Mouse (Mus musculus): ENCODE measurements around the gene Pkp3. TPM values are rescaled to one million over a fixed set of nuclear protein-coding genes. Genes with fewer than 3 reads are reported as not detected.
A peak's percentile ranks its signal among the peaks of the same experiment; 100 is the strongest.
"Not testable (repeated sequence)": the region's sequence is repeated elsewhere in the genome, so short reads cannot be mapped to it uniquely, and the experiment has no call there.

Pkp3 gene
- 9.4 and 9.6 TPM in 2 replicates for polyA plus RNA-seq (2016; fragmentation: Nextera tagmentation; extraction: Ambion mirVana)

GRCm38 (mm10) chr7:141077841-141078240, at the start of gene Pkp3:
Gene Pkp3 (plus strand): TSS chr7:141078218.
- Histone ChIP-seq H3K4me1 (peaks cover 22% of the 10 kb centered on the region), H3K9me3 (no peaks in the 10 kb centered on the region), H3K27ac (replicated peaks) (peak within 1 kb of the TSS; percentile 30; the same call in 1 of the 2 replicates), H3K4me3 (no peak within 1 kb of the TSS), H3K36me3 (replicated peaks) (peaks cover 5% of the 10 kb centered on the region; the same call in 1 of the 2 replicates), H3K27me3 (replicated peaks; ENCODE audit: low read depth, poor library complexity, severe bottlenecking) (peaks cover 39% of the 10 kb centered on the region)
- DNase-seq (ENCODE audit: low spot score) = no peak
- 89% methylated on average over 15 of the region's 15 CpGs for WGBS

- no peaks in the 10 kb centered on the region for H3K27me3 ChIP-seq (replicated peaks; ENCODE audit: low read depth, poor library complexity, severe bottlenecking)
- DNase-seq (ENCODE audit: low spot score) = no peak
- H3K9me3 ChIP-seq = no peaks in the 10 kb centered on the region
- peaks cover 22% of the 10 kb centered on the region for H3K4me1 ChIP-seq
- H3K27ac ChIP-seq (replicated peaks) = no peak within 1 kb of the TSS
- no peak within 1 kb of the TSS for H3K4me3 ChIP-seq
- 92% methylated on average over 2 of the region's 2 CpGs for WGBS
- no peaks in the 10 kb centered on the region for H3K36me3 ChIP-seq (replicated peaks)
Measured at GRCm38 (mm10) chr7:141028831-141029230, 49.2 kb upstream of the Pkp3 start, which contains the start of gene Gm17387. Gene Gm17387 (plus strand): TSS chr7:141029131.

- H3K4me3 ChIP-seq = no peak overlapping the region
- H3K9me3 ChIP-seq = no peaks in the 10 kb centered on the region
- WGBS = 39% methylated on average over 3 of the region's 3 CpGs
- no peaks in the 10 kb centered on the region for H3K36me3 ChIP-seq (replicated peaks)
- H3K4me1 ChIP-seq = peaks cover 16% of the 10 kb centered on the region
- no peak for DNase-seq (ENCODE audit: low spot score)
- H3K27ac ChIP-seq (replicated peaks) = no peak overlapping the region
- no peaks in the 10 kb centered on the region for H3K27me3 ChIP-seq (replicated peaks; ENCODE audit: low read depth, poor library complexity, severe bottlenecking)
Measured at GRCm38 (mm10) chr7:141030390-141030789, 47.6 kb upstream of the Pkp3 start.

DNA sequence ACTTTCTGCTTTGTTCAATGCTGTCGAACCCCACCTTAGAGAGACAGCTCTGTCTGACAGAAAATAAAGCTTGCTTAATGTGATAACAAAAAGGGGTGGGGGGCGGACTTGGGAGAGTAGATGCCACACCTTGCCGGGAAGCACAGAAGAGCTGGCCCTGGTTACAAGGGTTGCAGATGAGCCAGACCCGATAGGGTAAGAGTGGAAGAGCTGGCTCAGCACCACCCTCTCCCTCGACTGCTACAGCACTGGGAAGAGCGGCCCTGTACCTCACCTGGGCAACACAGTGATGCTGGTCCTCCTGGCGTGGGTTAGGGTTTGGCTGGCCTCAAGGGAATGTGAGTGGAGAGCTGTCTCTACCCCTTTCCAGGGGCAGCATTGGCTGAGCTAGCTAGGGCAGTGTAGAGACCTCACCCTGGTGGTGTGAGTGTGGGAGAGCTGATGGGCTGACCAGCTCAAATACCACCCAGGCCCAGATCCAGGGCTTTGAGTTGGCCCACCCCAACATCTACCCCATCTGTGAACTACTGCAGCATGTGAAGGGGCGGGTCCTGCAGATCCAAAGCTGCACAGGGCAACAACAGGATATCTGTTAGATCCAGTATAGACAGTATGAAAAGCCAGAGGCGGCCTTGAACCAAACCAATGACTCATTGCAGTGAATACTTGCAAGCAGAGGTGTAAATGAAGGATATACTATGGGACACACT, 45.4 kb upstream of the Pkp3 start:
- Histone ChIP-seq H3K27me3 (replicated peaks; ENCODE audit: low read depth, poor library complexity, severe bottlenecking) (no peaks in the 10 kb centered on the region), H3K27ac (replicated peaks) (no peak overlapping the region), H3K36me3 (replicated peaks) (no peaks in the 10 kb centered on the region), H3K4me1 (peaks cover 3% of the 10 kb centered on the region; the same call in 1 of the 2 replicates), H3K9me3 (no peaks in the 10 kb centered on the region), H3K4me3 (no peak overlapping the region)
- no peak for DNase-seq (ENCODE audit: low spot score)
- WGBS = 81% methylated on average over 9 of the region's 9 CpGs

- 78% methylated on average over 1 of the region's 2 CpGs for WGBS
- not testable (repeated sequence) for H3K4me3 ChIP-seq; H3K36me3 ChIP-seq (replicated peaks); DNase-seq (ENCODE audit: low spot score); H3K27ac ChIP-seq (replicated peaks); H3K4me1 ChIP-seq; H3K9me3 ChIP-seq; H3K27me3 ChIP-seq (replicated peaks; ENCODE audit: low read depth, poor library complexity, severe bottlenecking)
Measured at GRCm38 (mm10) chr7:141036624-141037023, 41.4 kb upstream of the Pkp3 start.

DNA sequence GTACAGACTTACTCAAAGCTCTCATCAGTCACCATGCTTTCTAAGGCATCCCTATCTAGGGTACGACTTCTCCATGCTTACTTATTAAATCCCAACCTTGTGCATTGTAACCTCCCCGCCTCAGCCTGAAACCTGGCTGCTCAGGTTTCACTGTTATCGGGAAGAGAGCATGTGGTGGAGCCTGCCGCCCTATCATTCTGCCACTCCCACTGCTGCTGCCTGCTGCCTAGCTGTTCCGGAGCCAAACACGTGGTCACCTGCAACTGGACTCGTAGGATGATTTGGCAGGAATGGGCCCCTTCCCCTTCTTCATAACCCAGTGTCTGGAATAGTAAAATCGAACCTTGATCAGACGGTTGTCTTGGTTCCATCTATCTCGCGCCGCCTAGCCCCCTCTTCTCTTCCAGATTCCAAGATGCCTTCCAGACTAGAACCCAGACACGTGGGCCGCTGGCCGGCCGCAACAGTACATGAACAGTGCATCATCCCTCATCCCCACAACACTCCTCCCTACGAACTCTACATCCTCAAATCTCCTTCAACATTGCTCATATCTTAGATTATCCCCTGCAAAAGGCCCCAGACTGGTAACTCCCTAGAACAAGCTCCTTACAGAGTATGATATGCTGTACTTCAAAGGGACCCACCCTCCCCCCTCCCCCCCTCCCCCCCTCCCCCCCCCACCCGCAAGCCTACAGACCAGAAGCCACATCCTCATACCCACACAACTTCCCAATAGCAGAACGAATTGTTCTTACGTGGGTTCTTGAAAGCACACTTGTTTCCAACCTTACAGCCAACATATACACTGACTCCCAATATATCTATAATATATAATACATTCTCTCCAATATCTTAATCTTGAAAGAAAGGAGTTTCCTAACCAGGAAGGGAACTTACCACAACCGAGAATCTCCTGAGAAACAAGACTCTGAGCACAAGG, 39.7 kb upstream of the Pkp3 start:
- Histone ChIP-seq H3K27me3 (replicated peaks; ENCODE audit: low read depth, poor library complexity, severe bottlenecking) (no peaks in the 10 kb centered on the region), H3K36me3 (replicated peaks) (no peaks in the 10 kb centered on the region), H3K4me1 (peaks cover 14% of the 10 kb centered on the region), H3K9me3 (no peaks in the 10 kb centered on the region), H3K4me3 (no peak overlapping the region), H3K27ac (replicated peaks) (no peak overlapping the region)
- DNase-seq (ENCODE audit: low spot score) = no peak
- WGBS = 79% methylated on average over 20 of the region's 21 CpGs

DNA sequence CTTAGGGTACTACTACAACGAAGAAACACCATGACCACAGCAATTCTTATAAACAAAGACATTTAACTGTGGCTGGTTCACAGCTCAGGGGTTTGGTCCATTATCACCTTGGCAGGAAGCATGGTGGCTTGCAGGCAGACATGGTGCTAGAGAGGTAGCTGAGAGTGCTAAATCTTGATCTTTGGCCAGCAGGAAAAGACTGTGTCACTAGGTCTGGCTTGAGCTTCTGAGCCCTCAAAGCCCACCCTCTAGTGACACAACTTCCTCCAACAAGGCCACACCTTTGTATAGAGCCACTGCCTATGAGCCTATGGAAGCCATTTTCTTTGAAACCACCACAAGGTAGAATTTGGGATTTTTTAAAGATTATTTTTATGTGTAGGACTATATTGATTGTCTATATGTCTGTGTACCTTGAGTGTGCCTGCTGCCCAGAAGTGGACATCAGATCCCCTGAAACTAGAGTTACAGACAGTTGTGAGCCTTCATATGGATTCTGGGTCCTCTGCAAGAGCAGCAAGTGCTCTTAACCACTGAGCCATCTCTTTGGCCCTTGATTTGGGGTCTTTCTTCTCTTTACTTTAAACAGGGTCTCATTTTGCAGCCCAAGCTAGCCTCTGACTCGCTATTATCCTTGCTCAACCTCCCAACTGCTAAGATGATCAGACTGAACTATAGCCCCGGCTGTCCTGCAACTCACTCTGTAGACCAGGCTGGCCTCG, 38.5 kb upstream of the Pkp3 start:
- DNase-seq (ENCODE audit: low spot score) = no peak
- Histone ChIP-seq H3K4me1 (peaks cover 11% of the 10 kb centered on the region), H3K27me3 (replicated peaks; ENCODE audit: low read depth, poor library complexity, severe bottlenecking) (no peaks in the 10 kb centered on the region), H3K27ac (replicated peaks) (no peak overlapping the region), H3K4me3 (no peak overlapping the region), H3K36me3 (replicated peaks) (no peaks in the 10 kb centered on the region), H3K9me3 (no peaks in the 10 kb centered on the region)
- WGBS = 89% methylated on average over 4 of the region's 4 CpGs

- no peaks in the 10 kb centered on the region for H3K36me3 ChIP-seq (replicated peaks)
- WGBS = 47% methylated on average over 6 of the region's 9 CpGs
- H3K27me3 ChIP-seq (replicated peaks; ENCODE audit: low read depth, poor library complexity, severe bottlenecking) = no peaks in the 10 kb centered on the region
- peaks cover 11% of the 10 kb centered on the region for H3K4me1 ChIP-seq
- H3K4me3 ChIP-seq = peak overlapping the region; percentile 25; the same call in 1 of the 2 replicates
- H3K27ac ChIP-seq (replicated peaks) = no peak overlapping the region
- no peaks in the 10 kb centered on the region for H3K9me3 ChIP-seq
- DNase-seq (ENCODE audit: low spot score) = no peak
Measured at GRCm38 (mm10) chr7:141040867-141041606, 37.0 kb upstream of the Pkp3 start.

GRCm38 (mm10) chr7:141041661-141042060, 36.4 kb upstream of the Pkp3 start:
- peak; percentile 42 for DNase-seq (ENCODE audit: low spot score)
- H3K36me3 ChIP-seq (replicated peaks) = no peaks in the 10 kb centered on the region
- peak overlapping the region; percentile 65 for H3K27ac ChIP-seq (replicated peaks)
- no peaks in the 10 kb centered on the region for H3K9me3 ChIP-seq
- WGBS = 37% methylated on average over 5 of the region's 5 CpGs
- H3K4me1 ChIP-seq = peaks cover 11% of the 10 kb centered on the region
- H3K27me3 ChIP-seq (replicated peaks; ENCODE audit: low read depth, poor library complexity, severe bottlenecking) = no peaks in the 10 kb centered on the region
- no peak overlapping the region for H3K4me3 ChIP-seq

DNA sequence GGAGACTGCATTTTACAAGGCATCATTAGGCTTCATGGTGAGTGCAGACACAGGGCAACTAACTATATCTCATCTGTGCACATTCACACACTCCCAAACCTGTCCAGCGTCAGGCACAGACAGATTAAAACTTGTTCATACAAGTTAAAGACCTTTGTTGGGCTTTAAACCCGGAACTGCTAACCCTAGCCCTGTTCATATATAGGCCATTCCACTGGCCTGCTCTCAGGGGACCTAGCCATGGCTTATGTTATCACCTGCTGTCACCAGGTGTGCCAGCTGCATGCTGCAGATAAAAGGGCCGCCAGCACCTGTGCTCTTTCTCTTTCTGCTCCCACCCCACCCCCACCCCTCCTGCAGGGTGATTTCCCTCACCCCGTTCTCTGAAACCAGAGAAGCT, 35.5 kb upstream of the Pkp3 start:
- Histone ChIP-seq H3K27ac (replicated peaks) (peak overlapping the region; percentile 44; the same call in 1 of the 2 replicates), H3K27me3 (replicated peaks; ENCODE audit: low read depth, poor library complexity, severe bottlenecking) (no peaks in the 10 kb centered on the region), H3K4me3 (no peak overlapping the region), H3K4me1 (peaks cover 19% of the 10 kb centered on the region), H3K36me3 (replicated peaks) (no peaks in the 10 kb centered on the region), H3K9me3 (no peaks in the 10 kb centered on the region)
- WGBS = 43% methylated on average over 4 of the region's 4 CpGs
- DNase-seq (ENCODE audit: low spot score) = peak; percentile 28

DNA sequence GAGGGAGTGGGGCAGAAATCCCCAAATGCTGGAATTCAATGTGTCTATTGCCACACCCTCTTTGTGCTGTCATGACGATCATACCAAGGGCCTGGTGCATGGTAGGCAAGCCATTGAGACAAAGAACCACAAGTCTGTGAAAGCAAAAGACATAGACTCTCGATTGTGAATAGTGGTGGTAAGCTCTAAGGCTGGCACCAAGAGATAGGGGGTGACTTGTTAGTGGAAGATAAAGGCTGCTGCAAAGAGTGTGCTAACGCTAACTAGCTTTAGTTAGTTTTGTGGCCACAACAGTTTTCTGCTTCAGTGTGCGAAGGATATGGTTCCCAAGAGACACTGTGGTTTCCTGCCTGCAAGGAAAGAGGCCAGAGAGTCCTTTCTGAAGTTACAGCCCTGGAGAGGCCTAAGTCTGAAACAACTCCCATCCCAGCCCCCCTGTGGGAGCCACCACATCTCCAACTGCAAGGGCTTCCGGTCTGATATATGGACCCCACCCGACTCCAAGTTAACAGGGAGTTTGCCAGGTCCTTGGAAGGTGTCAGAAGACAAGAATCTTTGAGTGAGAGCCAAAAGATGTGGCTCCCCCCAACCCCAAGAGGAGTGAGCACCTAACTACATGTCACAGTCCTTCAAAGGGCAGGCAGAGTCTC, 31.0 kb upstream of the Pkp3 start:
- H3K9me3 ChIP-seq = no peaks in the 10 kb centered on the region
- no peaks in the 10 kb centered on the region for H3K36me3 ChIP-seq (replicated peaks)
- H3K4me1 ChIP-seq = peaks cover 27% of the 10 kb centered on the region
- WGBS = 78% methylated on average over 6 of the region's 6 CpGs
- no peak for DNase-seq (ENCODE audit: low spot score)
- H3K4me3 ChIP-seq = peak overlapping the region; percentile 58; the same call in 1 of the 2 replicates
- 0 out of 2 replicates have a peak overlapping the region, but pooled peaks have one; percentile 24 for H3K27ac ChIP-seq (replicated peaks)
- no peaks in the 10 kb centered on the region for H3K27me3 ChIP-seq (replicated peaks; ENCODE audit: low read depth, poor library complexity, severe bottlenecking)

Measured in embryonic facial prominence, embryonic 10.5 days (tissue).